Mouse (Mus musculus) small intestine, adult 2 months (tissue): ENCODE results near the gene Acly.

Experiments
- CTCF ChIP-seq: fragments of 200-500 bp; IDR thresholded peaks from 2 replicates; pipeline ENCODE4 v1.5.1; 2012; ENCODE audit warnings: low read depth, mild to moderate bottlenecking, control low read depth, inconsistent platforms, low read length, moderate library complexity, mixed read lengths; ENCODE audit not compliant: insufficient replicate concordance, insufficient read length; ENCODE audit errors: extremely low read depth
- POLR2A ChIP-seq: fragments of 200-500 bp; IDR thresholded peaks from 2 replicates; pipeline ENCODE4 v1.6.1; 2012; ENCODE audit warnings: low read depth, mild to moderate bottlenecking, control low read depth, inconsistent platforms, low read length, moderate library complexity

GRCm38 (mm10) chr11:100479152-100479551 is 48.6 kb downstream of the Acly start:
- TF ChIP-seq CTCF (no peak), POLR2A (no peak)
